Mouse (Mus musculus): ENCODE data around the gene Oprm1. TPM values are rescaled to one million over a fixed set of nuclear protein-coding genes. Genes with fewer than 3 reads are reported as not detected.

Gene Oprm1
- total RNA-seq, 1 experiment from 2014 or later = not detected

- no peak for ATAC-seq (ENCODE audit: extremely low read depth, insufficient number of reproducible peaks, low FRiP score, poor library complexity, severe bottlenecking)
Observed at GRCm38 (mm10) chr10:7070100-7070835, 312.0 kb downstream of the Oprm1 start.

DNA sequence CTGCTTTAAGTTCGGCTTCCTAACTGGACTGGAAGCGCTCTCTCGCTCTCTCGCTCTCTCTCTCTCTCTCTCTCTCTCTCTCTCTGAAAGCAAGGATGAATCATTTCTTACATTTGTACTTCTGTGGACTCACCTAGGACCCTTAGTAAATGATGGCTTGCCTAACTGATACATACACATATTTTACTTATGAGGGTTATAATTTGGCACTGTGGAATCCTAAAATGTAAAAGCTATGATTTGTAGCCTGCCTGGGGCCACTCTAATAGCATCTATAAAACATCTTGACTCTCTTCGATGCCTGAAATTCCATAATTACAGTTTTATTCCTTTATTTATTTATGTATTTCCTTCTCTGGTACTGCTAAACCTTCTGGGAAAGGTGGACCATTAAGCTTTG lies 312.6 kb downstream of the Oprm1 start:
- ATAC-seq (ENCODE audit: extremely low read depth, insufficient number of reproducible peaks, low FRiP score, poor library complexity, severe bottlenecking) = no peak

DNA sequence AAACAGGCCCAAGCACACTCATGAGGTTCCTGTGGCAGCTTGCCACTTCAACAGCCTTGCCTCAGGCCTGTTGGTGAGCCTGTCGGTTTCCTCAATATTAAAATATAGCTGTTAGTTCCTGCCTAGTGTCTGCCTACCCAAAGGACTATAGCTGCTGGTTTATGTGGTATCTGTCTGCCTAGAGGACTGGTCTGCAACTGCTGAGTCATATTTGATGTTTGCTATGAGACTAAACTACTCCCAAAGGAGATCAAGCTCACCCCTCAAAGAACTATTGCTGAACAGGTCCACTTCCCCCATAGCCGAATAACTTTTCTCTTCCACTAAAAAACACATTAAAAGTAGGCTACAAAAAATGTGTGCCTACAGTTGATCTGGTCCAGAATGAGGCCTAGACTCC lies 315.9 kb downstream of the Oprm1 start:
- ATAC-seq (ENCODE audit: extremely low read depth, insufficient number of reproducible peaks, low FRiP score, poor library complexity, severe bottlenecking) = no peak

DNA sequence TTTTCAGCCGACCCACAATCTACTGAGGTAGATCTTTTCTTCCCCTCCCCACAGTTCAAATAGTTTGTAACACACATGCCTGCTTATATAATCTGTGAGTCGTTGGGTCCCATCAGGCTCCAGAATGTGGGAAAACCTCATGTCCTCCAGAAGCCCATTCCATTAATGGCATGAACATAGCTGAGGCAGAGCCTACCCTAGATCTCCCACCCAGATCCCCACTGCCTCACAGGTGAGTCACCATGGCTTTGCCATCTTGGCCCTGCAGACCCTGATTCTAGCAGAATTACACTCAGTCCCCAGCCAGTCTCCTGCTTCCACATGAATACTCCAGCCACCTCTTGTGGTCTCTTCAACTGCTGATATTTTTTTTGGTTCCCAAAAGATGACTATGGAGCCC lies 317.4 kb downstream of the Oprm1 start:
- ATAC-seq (ENCODE audit: extremely low read depth, insufficient number of reproducible peaks, low FRiP score, poor library complexity, severe bottlenecking) = no peak

DNA sequence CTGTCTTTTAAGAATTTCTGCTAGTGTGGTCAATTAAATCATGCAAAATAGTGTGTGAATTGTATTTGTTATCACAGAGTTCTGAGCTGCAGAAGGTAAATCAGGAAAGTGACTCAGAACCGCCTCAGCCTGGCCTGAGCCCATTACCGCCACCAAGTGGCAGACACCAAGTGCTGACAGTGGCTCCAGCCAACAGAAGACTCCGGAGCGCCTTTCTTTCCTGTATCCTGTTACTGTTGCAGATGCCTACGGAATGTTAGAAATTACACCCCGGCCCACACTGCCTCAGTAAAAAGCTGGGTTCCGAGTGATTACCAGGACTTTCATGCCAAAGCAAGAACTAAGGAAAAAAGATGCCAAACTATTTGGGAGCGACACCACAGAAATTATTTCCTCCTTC lies 317.9 kb downstream of the Oprm1 start:
- ATAC-seq (ENCODE audit: extremely low read depth, insufficient number of reproducible peaks, low FRiP score, poor library complexity, severe bottlenecking) = peak; percentile 88

DNA sequence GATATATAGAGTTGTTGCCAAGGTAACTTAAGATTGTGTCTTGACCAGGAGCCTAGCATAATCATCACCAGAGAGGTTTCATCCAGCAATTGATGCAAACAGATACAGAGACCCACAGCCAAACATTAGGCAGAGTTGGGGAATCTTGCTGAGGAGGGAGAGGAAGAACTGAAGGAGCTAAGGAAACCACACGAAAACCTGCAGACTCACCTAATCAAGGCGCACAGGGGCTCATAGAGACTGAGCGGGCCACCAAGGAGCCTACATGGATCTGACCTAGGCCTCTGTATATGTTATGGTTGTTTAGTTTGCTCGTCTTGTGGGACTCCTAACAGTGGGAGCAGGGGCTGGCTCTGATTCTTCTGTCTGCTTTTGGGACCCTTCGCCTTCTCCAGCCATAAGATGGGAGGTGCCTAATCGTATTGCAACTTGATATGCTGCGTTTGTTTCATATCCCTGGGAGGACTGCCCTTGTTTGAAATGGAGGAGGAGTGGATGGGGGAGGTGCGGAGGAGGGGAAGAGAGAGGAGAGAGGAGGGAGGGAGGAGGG lies 318.4 kb downstream of the Oprm1 start:
- ATAC-seq (ENCODE audit: extremely low read depth, insufficient number of reproducible peaks, low FRiP score, poor library complexity, severe bottlenecking) = no peak

DNA sequence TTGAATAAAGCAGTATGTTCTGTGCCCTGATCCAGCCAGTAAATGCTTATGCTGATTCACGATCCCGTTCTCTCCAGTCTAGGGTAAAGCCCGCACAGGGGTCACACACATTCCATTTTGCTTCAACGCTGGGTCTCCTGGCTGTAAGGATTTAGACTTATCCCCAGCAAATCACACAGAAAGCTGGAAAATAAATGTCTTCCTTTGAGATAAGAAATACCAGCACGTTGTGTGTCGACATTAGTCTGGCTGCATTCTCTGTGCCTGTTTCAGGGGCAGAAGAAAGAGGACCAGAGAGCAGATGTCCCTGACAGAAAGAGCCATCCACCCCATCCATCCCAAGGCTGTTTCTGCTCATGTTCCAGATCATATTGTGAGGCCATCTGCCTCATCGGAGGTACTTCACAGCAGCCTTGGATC lies 319.1 kb downstream of the Oprm1 start:
- ATAC-seq (ENCODE audit: extremely low read depth, insufficient number of reproducible peaks, low FRiP score, poor library complexity, severe bottlenecking) = no peak

DNA sequence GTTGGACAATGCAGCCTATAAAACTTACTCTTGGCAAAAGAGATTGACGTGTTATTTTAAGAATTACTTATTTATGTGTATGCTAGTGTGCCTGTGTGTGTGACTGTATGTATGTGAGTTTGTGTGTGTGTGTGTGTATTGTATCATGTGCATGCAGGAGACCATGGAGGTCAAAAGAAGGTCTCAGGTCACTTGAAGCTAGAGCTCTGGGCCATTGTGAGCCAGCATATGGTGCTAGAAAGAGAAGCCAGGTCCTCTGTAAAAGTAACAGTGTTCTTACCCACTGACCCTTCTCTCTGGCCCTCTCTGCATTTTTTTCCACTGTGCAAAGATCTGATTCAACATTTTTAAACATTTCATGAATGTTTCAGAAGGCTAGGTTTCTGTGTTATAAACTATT lies 319.7 kb downstream of the Oprm1 start:
- ATAC-seq (ENCODE audit: extremely low read depth, insufficient number of reproducible peaks, low FRiP score, poor library complexity, severe bottlenecking) = no peak

Other genes starting within 250 kb of the Oprm1 start
- gene Gm10945, start 3.3 kb downstream of the Oprm1 start, total RNA-seq (2017) = not detected in 2 replicates